Mouse (Mus musculus): ENCODE measurements around the gene Fnbp1l. TPM values are rescaled to one million over a fixed set of nuclear protein-coding genes. Genes with fewer than 3 reads are reported as not detected.

Fnbp1l gene
- polyA plus RNA-seq, 1 experiment from 2014 or later = 80.1 TPM

Small RNA genes lying within 50 kb of the gene (microRNA-seq; reads per million reads assigned to microRNA genes)
- gene Mir7657 = not detected

Other genes with a start within 250 kb of the Fnbp1l start
- gene Pde5a, start 109.2 kb upstream of the Fnbp1l start, polyA plus RNA-seq (2016; fragmentation: Nextera tagmentation; extraction: Ambion mirVana) = 5.2 and 5.6 TPM in 2 replicates

All from embryonic facial prominence, embryonic 12.5 days (tissue).